Mouse (Mus musculus) ES-Bruce4 (cell line): ENCODE results near the gene Ube2a. TPM values are rescaled to one million over a fixed set of nuclear protein-coding genes. Genes with fewer than 3 reads are reported as not detected.

Source experiments
- H3K27ac ChIP-seq: 2 replicates; pipeline ENCODE4 v1.5.1; 2012; ENCODE audit warnings: low read length, inconsistent platforms; ENCODE audit not compliant: insufficient read depth
- H3K27me3 ChIP-seq: 2 replicates; pipeline ENCODE4 v1.6.1; 2012; ENCODE audit warnings: mild to moderate bottlenecking, low read length, inconsistent platforms; ENCODE audit not compliant: control insufficient read depth, poor library complexity, insufficient read depth, severe bottlenecking
- H3K36me3 ChIP-seq: 2 replicates; pipeline ENCODE4 v1.6.1; 2012; ENCODE audit warnings: inconsistent platforms, mild to moderate bottlenecking, low read length, moderate library complexity; ENCODE audit not compliant: control insufficient read depth, poor library complexity, insufficient read depth, severe bottlenecking
- H3K4me1 ChIP-seq: one replicate; pipeline ENCODE4 v1.8.1; 2011; ENCODE audit warnings: low read length; ENCODE audit not compliant: control insufficient read depth, insufficient read depth
- H3K4me3 ChIP-seq: 2 replicates; pipeline ENCODE4 v1.5.1; 2011; ENCODE audit warnings: low read depth, mild to moderate bottlenecking, low read length
- H3K9ac ChIP-seq: 2 replicates; pipeline ENCODE4 v1.6.1; 2012; ENCODE audit warnings: low read depth, mild to moderate bottlenecking, inconsistent platforms; ENCODE audit not compliant: poor library complexity, severe bottlenecking
- H3K9me3 ChIP-seq: replicated peaks from 2 replicates; pipeline ENCODE4 v1.6.1; 2012; ENCODE audit warnings: mild to moderate bottlenecking, low read length, inconsistent platforms; ENCODE audit not compliant: control insufficient read depth, poor library complexity, insufficient read depth, severe bottlenecking
- CTCF ChIP-seq: IDR thresholded peaks from one replicate; pipeline ENCODE4 v1.8.1; 2011; ENCODE audit warnings: low read depth, low read length
- EP300 ChIP-seq: IDR thresholded peaks from 2 replicates; pipeline ENCODE4 v1.6.1; 2011; ENCODE audit warnings: low read depth, low read length; ENCODE audit not compliant: insufficient read depth
- POLR2A ChIP-seq: IDR thresholded peaks from one replicate; pipeline ENCODE4 v1.8.1; 2011; ENCODE audit warnings: low read length; ENCODE audit not compliant: insufficient read depth
- polyA plus RNA-seq: library from polyadenylated mRNA; stranded (reverse); fragments of >200 nt; gene quantifications from 2 replicates; pipeline ENCODE4 v1.2.4, GENCODE M21; 2011; ENCODE audit warnings: low read depth; ENCODE audit not compliant: missing spikeins, insufficient read depth, insufficient read length

The Ube2a gene
- polyA plus RNA-seq, 1 experiment = 112 TPM

GRCm38 (mm10) chrX:36852631-36853030 is 21.1 kb upstream of the Ube2a start:
- no peaks in the 10 kb centered on the region for H3K9me3 ChIP-seq
- H3K27me3 ChIP-seq = no peaks in the 10 kb centered on the region
- TF ChIP-seq POLR2A (no peak), EP300 (no peak), CTCF (no peak)
- no peak overlapping the region for H3K4me3 ChIP-seq
- no peak overlapping the region for H3K27ac ChIP-seq
- no peaks in the 10 kb centered on the region for H3K4me1 ChIP-seq
- H3K36me3 ChIP-seq = no peaks in the 10 kb centered on the region
- no peak overlapping the region for H3K9ac ChIP-seq

- peak overlapping the region; percentile 98 for H3K4me3 ChIP-seq
- TF ChIP-seq EP300 (0 out of 2 replicates have a peak, but pooled peaks have one; percentile 20), POLR2A (no peak), CTCF (no peak)
- H3K9ac ChIP-seq = peak overlapping the region; percentile 96
- H3K27ac ChIP-seq = no peak overlapping the region
- H3K36me3 ChIP-seq = no peaks in the 10 kb centered on the region; the same call in 1 of the 2 replicates
- H3K9me3 ChIP-seq = no peaks in the 10 kb centered on the region
- no peaks in the 10 kb centered on the region for H3K27me3 ChIP-seq
- no peaks in the 10 kb centered on the region for H3K4me1 ChIP-seq
Measured at GRCm38 (mm10) chrX:36863766-36864608, 9.7 kb upstream of the Ube2a start.

DNA sequence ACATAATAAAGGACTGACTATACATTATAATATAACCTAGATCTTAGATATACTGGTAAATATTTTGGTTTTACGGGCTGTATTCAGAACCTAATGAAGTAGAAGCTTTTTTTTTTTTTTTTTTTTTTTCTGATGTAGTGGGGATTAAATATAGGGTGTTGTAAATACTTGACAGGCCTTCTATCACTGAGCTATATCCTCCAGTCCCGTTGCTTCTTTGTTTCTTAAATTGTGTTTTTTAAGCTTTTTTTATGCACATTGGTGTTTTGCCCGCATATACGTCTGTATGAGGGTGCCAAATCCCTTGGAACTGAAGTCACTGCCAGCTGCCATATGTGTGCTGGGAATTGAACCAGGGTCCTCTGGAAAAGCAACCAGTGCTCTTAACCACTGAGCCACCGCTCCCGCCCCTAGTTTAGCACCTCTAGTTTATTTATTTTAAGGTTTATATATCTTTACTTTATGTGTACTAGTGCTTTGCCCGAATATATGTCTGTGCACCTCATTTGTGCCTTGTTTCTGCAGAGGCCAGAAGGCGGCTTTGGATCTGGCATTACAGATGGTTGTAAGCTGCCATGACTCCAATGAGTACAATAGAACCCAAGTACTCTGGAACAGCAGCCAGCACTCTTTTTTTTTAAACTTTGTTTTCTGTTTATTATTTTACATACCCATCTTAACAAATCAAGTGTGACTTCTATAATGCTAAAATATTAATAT is 8.9 kb upstream of the Ube2a start:
- Histone ChIP-seq H3K36me3 (no peaks in the 10 kb centered on the region; the same call in 1 of the 2 replicates), H3K4me1 (no peaks in the 10 kb centered on the region), H3K4me3 (peak overlapping the region; percentile 98; the same call in 1 of the 2 replicates), H3K9ac (peak overlapping the region; percentile 52), H3K9me3 (no peaks in the 10 kb centered on the region), H3K27me3 (no peaks in the 10 kb centered on the region), H3K27ac (0 out of 2 replicates have a peak overlapping the region, but pooled peaks have one; percentile 24)
- TF ChIP-seq CTCF = no peak
- TF ChIP-seq POLR2A = no peak
- TF ChIP-seq EP300 = no peak

DNA sequence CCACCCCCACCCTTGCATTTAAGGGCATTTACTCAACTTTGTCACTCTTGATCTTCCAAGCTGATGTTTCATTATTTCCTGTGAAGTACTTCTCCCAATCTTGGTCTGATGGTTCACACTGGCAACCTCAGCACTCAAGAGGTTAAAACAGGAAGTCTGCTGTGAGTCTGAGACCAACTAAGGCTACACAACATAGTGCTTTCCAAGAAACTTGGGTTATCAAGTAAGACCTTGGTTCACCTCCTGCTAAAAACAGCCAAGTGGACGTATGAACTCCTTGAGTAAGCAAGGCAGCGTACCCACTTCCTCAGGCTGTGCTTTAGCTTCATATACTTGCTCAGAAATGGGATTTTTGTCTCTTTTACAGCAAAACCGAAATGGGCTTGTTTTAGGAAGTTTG is 3.3 kb upstream of the Ube2a start:
- H3K9me3 ChIP-seq = no peaks in the 10 kb centered on the region
- H3K36me3 ChIP-seq = no peaks in the 10 kb centered on the region
- TF ChIP-seq EP300 (no peak), POLR2A (no peak), CTCF (no peak)
- H3K4me1 ChIP-seq = no peaks in the 10 kb centered on the region
- H3K9ac ChIP-seq = no peak overlapping the region
- H3K27ac ChIP-seq = no peak overlapping the region
- H3K27me3 ChIP-seq = no peaks in the 10 kb centered on the region
- H3K4me3 ChIP-seq = no peak overlapping the region

DNA sequence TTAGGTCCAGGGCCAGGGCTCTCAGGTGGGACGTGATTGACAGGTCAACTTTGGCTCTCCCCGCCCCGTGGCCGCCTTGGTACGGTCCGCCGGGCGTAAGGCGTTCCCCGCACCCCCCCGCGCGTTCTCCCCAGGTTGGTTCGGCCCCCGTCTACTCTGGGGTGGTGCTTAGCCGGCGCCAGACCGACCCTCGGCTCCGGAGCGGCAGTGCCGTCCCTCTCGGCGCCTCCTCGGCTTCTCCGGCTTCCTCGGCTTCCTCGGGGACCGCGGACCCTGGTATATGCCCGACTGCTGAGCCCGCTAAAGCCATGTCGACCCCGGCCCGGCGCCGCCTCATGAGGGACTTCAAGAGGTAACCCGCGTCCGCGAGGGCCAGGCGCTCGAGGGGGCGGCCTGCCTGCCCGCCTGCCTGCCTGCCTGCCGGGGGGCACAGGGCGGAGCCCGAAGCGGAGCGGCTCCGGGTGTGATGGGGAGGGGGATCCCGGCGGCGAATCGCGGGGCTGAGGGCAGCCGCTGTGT is 537 bp downstream of the Ube2a start:
- Histone ChIP-seq H3K27me3 (no peaks in the 10 kb centered on the region), H3K4me3 (peak overlapping the region; percentile 94), H3K36me3 (peaks cover 7% of the 10 kb centered on the region), H3K4me1 (no peaks in the 10 kb centered on the region), H3K9ac (peak overlapping the region; percentile 95), H3K9me3 (no peaks in the 10 kb centered on the region), H3K27ac (no peak overlapping the region)
- peak; percentile 53 for TF ChIP-seq POLR2A
- no peak for TF ChIP-seq CTCF
- no peak for TF ChIP-seq EP300

DNA sequence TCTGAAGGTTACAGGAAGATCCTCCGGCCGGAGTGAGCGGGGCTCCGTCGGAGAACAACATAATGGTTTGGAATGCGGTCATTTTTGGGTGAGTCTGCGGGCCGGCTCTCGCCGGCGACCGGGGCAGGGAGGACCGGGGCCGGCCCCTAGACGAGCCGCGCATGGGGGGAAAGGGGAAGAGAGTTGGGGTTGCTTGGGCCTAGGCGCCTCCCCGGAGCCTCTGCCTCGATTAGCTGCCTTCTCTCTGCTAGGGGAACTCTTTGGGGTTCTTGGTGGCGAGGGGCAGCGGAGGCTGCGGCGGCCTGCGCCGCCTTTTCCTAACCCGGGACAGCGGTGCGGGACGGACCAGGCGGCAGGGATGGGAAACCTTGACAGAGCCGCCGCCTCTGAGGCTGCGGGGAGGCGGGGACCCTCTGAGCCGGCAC is 1.0 kb downstream of the Ube2a start:
- Histone ChIP-seq H3K4me3 (peak overlapping the region; percentile 94), H3K27me3 (no peaks in the 10 kb centered on the region), H3K36me3 (peaks cover 7% of the 10 kb centered on the region), H3K9ac (peak overlapping the region; percentile 95), H3K27ac (no peak overlapping the region), H3K9me3 (no peaks in the 10 kb centered on the region), H3K4me1 (no peaks in the 10 kb centered on the region)
- no peak for TF ChIP-seq POLR2A
- no peak for TF ChIP-seq EP300
- no peak for TF ChIP-seq CTCF
